Mouse (Mus musculus) gonadal fat pad, adult 2 months (tissue): ENCODE results near the gene Spdye4a. TPM values are rescaled to one million over a fixed set of nuclear protein-coding genes. Genes with fewer than 3 reads are reported as not detected.
"Not testable (repeated sequence)": the region's sequence is repeated elsewhere in the genome, so short reads cannot be mapped to it uniquely, and the experiment has no call there.

Experiments
- DNase-seq: peaks from one replicate; pipeline ENCODE4 v3.0.0-alpha.2; 2012; ENCODE audit warnings: low read depth
- polyA plus RNA-seq: library from polyadenylated mRNA; depleted of rRNA; stranded (reverse); fragments of >200 nt; gene quantifications from 2 replicates; pipeline ENCODE4 v1.2.3, GENCODE M21; 2012; rRNA removed

Spdye4a gene
- polyA plus RNA-seq, 1 experiment: not detected

DNA sequence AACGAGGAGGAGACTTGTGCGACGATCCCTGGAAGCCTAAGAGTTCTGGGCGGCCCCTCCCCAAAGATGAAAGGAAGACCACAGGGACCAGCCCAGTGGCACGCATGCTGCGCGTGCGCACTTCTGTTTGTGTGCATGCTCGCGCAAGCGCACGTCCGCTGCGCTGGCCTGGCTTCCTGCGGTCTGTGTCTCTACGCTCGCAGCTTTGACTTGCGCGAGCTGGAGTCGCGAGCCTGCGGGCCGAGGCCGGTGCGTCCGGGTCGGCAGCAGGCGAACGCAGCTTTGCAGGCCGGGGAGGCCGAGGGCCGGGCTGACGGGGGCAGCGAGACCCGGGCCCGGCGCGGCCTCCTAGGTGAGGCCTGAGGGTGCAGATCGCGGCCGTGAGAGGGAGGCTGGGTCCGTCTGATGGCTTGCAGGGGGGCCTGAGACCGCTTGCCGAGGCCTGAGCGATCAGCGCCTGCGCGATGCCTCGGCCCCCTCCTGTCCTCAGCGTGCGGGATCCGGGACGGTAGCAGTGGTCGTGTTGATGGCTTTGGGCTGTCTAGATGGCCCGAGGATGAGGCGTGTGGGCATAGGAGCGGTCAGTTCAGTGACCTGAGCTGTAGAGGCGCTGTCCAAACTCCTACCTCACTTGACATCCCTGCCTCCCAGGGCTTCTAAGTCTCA lies 8.5 kb upstream of the Spdye4a start, which contains the start of gene Zfp12:
Zfp12 (plus strand) TSS at position 136 of the 666 bp plus-strand sequence.
- peak; percentile 52 for DNase-seq

DNA sequence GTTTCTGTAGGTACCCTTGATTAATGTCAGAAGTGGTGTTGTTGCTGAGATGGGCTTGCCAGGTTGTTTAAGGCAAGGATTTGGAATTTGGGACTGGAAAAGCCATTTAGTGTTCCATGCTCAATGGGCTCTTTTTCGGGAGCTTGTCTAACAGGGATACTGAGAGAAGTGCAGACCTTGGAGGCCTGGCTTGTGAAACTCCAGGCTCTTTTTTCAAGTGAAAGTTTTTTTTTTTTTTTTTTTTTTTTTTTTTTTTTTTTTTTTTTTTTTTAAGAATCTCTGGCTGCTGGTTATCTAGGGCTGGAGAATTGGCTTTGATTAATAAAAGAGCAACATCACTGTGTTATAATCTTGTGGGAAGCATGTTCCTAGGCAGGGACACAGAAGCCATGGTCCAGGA lies 4.4 kb downstream of the Spdye4a start:
- no peak for DNase-seq

DNA sequence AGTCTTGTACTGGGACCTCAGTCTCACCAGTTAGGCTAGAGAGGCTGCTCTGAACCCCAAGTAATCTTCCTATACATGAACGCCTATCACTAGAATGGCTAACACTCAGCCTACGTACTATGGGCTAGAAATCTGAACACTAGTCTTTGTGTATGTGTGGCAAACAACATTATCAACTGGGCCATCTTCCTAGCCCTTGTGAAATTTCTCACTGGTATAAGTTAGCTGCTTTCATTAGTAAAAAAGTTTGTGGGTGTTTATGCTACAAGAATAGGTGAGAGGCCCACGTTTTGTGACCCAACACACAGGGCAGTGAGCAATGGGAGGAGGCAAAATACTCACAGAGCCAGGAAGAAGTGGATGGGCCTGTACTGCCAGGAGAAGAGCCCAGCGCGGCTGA lies 5.7 kb downstream of the Spdye4a start:
- peak; percentile 70 for DNase-seq

DNA sequence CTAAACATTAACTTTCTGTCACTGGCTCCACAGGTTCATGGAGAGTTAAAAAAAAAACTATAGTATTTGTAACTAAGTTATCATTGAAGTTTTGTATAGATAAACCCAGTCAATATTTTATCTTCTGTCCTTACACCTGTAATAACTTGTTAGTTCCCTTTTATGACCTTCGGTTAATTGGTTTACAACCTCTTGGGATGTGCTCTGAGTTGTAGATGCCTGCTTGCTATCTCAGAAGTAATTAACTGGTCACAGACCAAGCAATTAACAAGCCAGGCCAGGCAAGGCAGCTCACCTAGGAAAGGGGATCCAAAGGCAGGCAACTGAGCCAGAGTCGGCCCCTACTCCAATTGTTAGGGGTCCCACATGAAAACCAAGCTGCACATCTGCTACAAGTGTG lies 12.9 kb downstream of the Spdye4a start:
- no peak for DNase-seq

DNA sequence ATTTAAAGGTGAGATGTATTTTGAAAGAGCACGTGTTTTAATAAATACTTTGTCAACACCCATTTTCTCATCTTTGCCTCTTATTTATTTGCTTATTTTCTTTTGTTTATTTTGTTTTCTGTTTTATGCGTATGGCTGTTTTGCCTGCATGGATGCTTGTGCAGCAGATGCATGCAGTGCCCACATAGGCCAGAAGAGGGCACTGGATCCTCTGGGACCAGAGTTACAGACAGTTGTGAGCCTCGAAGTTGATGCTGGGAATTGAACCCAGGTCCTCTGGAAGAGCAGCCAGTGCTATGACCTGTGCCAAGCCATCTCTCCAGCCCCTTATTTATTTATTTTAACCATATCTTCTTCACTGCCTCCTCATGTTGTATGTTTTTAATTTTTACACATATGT lies 21.7 kb downstream of the Spdye4a start:
- no peak for DNase-seq

DNA sequence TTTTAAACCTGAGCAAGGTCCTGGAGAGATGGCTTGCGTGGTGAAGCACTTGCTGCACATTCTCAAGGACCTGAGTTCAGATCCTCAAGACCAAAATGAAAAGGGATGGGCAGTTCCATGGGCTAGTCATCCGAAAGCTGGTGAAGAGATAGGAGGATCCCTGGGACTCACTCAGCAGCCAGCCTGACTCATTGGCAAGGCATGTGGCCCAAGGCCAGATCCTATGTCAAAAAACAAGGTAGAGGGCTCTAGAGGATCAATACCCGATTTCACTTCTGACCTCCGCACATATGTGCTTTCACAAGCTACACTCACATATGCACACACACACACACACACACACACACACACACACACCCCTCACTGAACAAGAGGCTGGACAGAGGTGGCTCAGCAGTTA lies 30.2 kb downstream of the Spdye4a start:
- DNase-seq: no peak

DNA sequence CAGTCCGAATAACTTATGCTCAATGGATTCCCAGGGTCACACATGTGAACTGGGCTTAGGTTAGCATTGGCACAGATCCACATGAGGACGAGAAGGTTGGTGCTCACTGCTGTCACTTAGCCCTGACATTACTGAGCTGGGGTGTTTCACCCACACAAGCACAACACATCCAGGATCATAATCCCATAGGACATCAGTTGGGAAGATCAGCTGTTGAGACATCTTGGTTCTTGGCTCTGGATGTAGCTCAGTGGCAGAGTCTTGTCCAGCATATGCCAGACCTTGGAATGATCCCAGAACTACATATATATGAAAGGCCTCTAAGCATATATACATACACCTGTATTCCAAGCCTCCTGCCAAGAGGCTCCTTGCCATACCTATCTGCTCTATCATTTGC lies 31.5 kb downstream of the Spdye4a start:
- DNase-seq: peak; percentile 54

DNA sequence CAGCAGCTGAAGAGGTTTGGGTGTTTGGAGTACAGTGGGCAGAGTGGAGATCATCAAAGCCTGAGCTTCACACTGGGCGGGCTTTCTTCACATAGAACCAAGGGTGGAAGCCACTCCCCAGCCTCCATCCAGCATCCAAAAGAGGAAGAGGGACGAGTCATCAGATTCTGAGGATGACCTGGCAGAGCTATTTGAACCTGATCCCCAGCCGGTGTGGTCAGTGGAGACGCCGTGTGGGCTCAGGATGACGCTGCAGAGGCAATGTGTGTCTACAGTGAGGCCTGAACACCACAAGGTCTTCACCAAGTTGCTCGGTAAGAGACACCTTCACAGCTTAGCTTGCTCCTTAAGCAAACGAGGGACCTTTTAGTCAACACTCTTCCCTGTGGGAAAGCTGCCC lies 31.9 kb downstream of the Spdye4a start:
- not testable (repeated sequence) for DNase-seq

DNA sequence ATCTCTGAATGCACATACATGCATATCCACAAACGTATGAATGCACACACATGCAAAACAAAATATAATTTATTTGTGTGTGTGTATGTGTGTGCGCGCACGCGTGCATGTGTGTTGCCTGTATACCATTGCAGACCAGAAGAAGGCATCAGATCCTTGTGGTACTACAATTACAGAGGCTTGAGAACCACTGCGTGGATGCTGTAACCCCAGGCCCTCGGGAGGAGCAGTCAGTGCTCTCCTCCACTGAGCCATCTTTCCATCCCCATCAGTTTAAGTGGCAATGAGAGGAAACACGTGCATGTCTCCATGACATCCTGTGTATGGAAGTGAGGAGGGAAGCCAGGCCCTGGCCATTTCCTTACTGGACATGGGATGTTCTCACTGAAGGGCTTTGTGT lies 33.9 kb downstream of the Spdye4a start:
- no peak for DNase-seq

DNA sequence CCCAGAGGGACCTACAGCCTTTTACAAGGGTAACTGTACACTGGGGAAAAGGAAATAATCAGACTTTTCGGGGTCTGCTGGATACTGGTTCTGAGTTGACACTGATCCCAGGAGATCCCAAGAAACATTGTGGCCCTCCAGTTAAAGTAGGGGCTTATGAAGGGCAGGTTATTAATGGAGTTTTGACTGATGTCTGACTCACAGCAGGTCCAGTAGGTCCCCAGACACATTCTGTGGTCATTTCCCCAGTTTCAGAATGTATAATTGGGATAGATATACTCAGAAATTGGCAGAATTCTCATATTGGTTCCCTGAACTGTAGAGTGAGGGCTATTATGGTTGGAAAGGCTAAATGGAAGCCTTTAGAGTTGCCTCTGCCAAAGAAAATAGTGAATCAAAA lies 38.7 kb downstream of the Spdye4a start:
- DNase-seq: not testable (repeated sequence)

DNA sequence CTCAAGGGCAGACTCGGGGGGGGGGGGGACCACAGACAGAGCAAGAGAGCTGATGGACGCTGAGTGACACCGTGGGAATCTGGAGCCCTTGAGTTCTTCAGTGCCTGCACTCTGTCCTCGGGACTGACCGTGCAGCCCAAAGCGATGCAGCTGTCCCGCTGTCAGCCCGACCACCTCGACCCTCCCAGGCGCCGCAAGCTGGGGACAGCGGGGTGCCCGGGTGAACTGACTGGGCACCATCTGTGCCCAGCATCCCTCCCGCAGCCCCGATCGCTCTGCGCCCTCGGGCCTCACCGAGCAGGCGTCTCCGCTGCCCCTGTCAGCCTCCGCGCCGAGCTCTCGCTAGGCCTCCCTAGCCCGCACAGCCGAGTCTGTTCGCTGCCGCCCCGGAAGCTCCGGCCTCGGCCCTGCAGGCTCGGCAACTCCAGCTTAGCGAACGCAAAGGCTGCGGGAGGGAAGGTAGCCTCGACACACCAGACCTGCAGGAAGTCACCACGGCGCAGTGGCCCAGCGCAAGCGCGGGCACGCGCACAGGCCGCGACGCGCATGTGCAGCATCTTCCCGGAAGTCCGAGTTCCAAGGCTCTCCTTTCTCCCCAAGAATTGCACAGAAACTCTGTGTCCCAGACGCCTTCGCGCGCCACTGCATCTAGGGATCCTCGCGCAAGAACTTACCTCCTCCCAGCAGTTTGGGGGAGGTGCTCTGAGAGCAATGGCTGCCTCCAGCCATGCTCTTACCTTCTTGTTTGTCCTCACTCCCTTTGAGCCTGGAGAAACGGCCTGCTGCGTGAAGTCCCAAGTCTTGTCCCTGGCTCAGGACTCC lies 46.2 kb downstream of the Spdye4a start, which contains the start of the genes Rbak and Spdye4b:
Rbak (minus strand) TSS at position 521 of the 822 bp plus-strand sequence.
Spdye4b (plus strand) TSS at position 763 of the 822 bp plus-strand sequence.
- peak; percentile 68 for DNase-seq

DNA sequence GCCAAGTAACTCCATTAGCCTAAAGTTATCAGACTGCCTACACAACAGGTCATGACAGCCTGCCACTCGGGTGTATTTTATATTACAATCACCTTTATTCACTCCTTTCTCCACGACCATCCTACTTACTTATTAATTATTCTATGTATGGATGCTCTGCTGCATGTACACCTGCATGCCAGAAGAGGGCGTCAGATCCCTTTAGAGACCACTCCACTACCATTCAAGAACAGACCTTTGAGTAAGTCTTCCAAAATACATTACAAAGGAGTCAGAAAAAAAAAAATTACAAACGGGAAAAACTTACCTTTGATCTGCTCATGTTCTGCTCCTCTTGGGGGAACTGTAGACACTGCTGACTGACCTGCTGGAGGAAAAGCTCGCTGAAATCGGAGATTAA lies 47.5 kb downstream of the Spdye4a start:
- DNase-seq: no peak

DNA sequence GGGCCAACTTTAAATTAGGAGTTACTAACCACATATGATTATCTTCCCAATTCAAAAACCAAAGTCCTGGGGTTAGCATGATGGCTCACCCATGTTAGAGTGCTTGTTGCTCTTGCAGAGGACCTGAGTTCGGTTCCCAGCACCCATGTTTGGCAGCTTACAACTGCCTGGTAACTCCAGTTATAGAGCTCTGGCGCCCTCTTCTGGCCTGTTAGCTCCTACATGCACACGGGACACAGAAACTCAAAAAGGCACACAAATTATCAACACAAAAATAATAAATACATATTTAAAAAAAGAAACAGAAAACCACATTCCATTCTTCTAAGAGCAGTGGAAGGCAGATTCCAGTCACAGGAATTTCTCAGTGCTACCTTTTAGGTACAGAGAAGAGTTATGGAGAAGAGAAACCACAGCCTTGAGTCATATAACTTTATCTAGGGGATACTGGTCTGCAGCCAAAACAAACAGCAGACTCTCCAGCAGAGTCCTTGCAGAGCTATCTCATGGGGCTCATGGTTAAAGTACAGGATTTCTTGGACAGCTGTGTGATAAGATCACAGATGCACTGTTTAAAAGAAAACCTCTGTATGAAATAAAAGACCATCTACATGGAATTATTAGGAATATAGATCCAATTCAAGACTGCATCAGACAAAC lies 49.0 kb downstream of the Spdye4a start:
- DNase-seq: no peak

DNA sequence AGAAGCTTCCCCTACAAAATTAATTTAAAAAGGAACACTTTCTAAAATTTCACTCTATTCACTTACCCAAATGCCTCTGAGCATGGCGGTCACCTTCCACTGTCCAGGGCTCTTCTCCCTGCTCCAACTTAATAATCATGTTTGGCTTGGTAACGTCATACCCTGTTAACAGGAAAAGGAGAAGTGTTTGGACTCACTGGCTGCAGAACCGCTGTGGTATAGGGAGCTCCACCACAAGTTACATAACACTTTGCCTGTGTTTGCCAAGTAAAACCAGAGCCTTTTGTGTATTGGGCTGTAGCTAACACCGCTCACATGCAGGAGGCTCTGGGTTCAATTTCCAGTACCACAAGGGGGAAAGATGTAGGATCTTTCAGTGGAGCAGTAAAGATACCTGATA lies 50.7 kb downstream of the Spdye4a start:
- DNase-seq: no peak

Other genes starting within 250 kb of the Spdye4a start
- gene Rnf216, start 113.9 kb downstream of the Spdye4a start, polyA plus RNA-seq: 20.6 and 21.5 TPM in 2 replicates
- not detected in 2 replicates for gene Olfr718-ps1, start 79.3 kb downstream of the Spdye4a start, polyA plus RNA-seq
- gene Rbak, start 46.1 kb downstream of the Spdye4a start, polyA plus RNA-seq: 5.0 and 5.2 TPM in 2 replicates
- not detected in 2 replicates for gene Spdye4b, start 45.9 kb downstream of the Spdye4a start, polyA plus RNA-seq
- gene Zfp12, start 8.3 kb upstream of the Spdye4a start, polyA plus RNA-seq: 9.0 and 9.9 TPM in 2 replicates
- gene Zfp316, start 43.1 kb upstream of the Spdye4a start, polyA plus RNA-seq: 10.2 and 15.0 TPM in 2 replicates
- gene Zfp853, start 66.7 kb upstream of the Spdye4a start, polyA plus RNA-seq: 1.3 and 1.4 TPM in 2 replicates
- 12.8 and 17.7 TPM in 2 replicates for gene E130309D02Rik, start 88.5 kb upstream of the Spdye4a start, polyA plus RNA-seq
- gene Zdhhc4, start 102.4 kb upstream of the Spdye4a start, polyA plus RNA-seq: 110 and 118 TPM in 2 replicates
- gene Grid2ip, start 130.4 kb upstream of the Spdye4a start, polyA plus RNA-seq: 0.03 TPM in 1 of 2 replicates, not detected in the other
- 147 and 188 TPM in 2 replicates for gene Kdelr2, start 176.9 kb upstream of the Spdye4a start, polyA plus RNA-seq
- gene Daglb, start 237.7 kb upstream of the Spdye4a start, polyA plus RNA-seq: 15.6 and 19.5 TPM in 2 replicates